Mouse (Mus musculus) liver, adult 2 months (tissue): ENCODE measurements around the gene Ece1. TPM values are rescaled to one million over a fixed set of nuclear protein-coding genes. Genes with fewer than 3 reads are reported as not detected.

Experiments
- DNase-seq: peaks from one replicate; pipeline ENCODE4 v3.0.0-alpha.2; 2011; ENCODE audit warnings: low read depth, low spot score; ENCODE audit errors: extremely low read depth
- H3K27ac ChIP-seq: fragments of 200-500 bp; replicated peaks from 2 replicates; pipeline ENCODE4 v1.5.1; 2012; ENCODE audit warnings: low read depth, mild to moderate bottlenecking, control low read depth, inconsistent platforms, low read length; ENCODE audit not compliant: insufficient read depth
- H3K27me3 ChIP-seq: fragments of 200-500 bp; 2 replicates; pipeline ENCODE4 v1.6.1; 2012; ENCODE audit warnings: mild to moderate bottlenecking, moderate library complexity, low read length, inconsistent platforms; ENCODE audit not compliant: control insufficient read depth, insufficient read depth
- H3K36me3 ChIP-seq: fragments of 200-500 bp; 2 replicates; pipeline ENCODE4 v1.6.1; 2012; ENCODE audit warnings: low read length, inconsistent platforms; ENCODE audit not compliant: control insufficient read depth, insufficient read depth
- H3K4me1 ChIP-seq: fragments of 200-500 bp; 2 replicates; pipeline ENCODE4 v1.6.1; 2011; ENCODE audit warnings: low read length; ENCODE audit not compliant: control insufficient read depth, insufficient read depth
- H3K4me3 ChIP-seq: fragments of 200-500 bp; 2 replicates; pipeline ENCODE4 v1.5.1; 2011; ENCODE audit warnings: low read depth, mild to moderate bottlenecking, control low read depth, low read length, moderate library complexity; ENCODE audit not compliant: insufficient read depth
- H3K79me2 ChIP-seq: fragments of 200-500 bp; 2 replicates; pipeline ENCODE4 v1.6.1; 2012; ENCODE audit warnings: inconsistent platforms, mild to moderate bottlenecking, low read length, moderate library complexity; ENCODE audit not compliant: control insufficient read depth, insufficient read depth
- H3K9ac ChIP-seq: fragments of 200-500 bp; 2 replicates; pipeline ENCODE4 v1.6.1; 2012; ENCODE audit warnings: low read depth, mild to moderate bottlenecking, control low read depth, inconsistent platforms, low read length
- CTCF ChIP-seq: fragments of 200-500 bp; IDR thresholded peaks from 2 replicates; pipeline ENCODE4 v1.5.1; 2011; ENCODE audit warnings: low read depth, low read length, control low read depth
- POLR2A ChIP-seq: fragments of 200-500 bp; IDR thresholded peaks from 2 replicates; pipeline ENCODE4 v1.6.1; 2011; ENCODE audit warnings: low read length, control low read depth; ENCODE audit not compliant: insufficient read depth; ENCODE audit errors: extremely low read depth
- WGBS: fragments of 180-500 bp; shearing (Covaris S2); methylation state at CpG from one replicate; pipeline ENCODE4 v1.1.7; 2018; 5-methylcytosine and 5-hydroxymethylcytosine counted together
- polyA plus RNA-seq: library from polyadenylated mRNA; depleted of rRNA; stranded (reverse); fragments of >200 nt; gene quantifications from 2 replicates; pipeline ENCODE4 v1.2.3, GENCODE M21; 2012
- total RNA-seq: library from RNA; depleted of rRNA; stranded (reverse); fragments of >200 nt; gene quantifications from 2 replicates; pipeline ENCODE4 v1.2.3, GENCODE M21; 2014

Ece1 gene
- total and polyA plus RNA-seq, 2 experiments, result 213 to 630 TPM

DNA sequence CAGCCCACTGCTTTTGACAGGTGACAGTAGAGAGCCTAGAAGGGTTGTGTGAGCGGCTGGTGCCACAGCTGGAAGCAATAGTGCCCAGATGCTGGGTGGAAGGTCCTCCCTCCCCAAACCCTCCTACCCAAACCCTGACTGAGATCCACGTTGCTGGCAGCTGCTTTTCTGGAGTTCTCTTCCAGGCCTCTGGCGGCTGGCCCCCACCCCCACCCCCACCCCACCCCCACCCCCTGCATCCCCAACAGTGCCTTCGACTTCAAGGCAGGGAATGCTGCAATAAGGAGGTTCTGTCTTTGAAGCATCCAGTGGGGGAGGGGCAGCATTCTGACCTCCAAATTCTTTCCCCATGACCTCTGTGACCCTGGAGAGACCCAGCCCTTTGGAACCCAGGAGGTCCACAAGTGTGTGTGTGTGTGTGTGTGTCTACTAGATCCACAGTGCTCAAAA is 15.4 kb downstream of the Ece1 start:
- Histone ChIP-seq H3K9ac (no peak overlapping the region), H3K4me3 (no peak overlapping the region), H3K79me2 (peaks cover 90% of the 10 kb centered on the region), H3K27me3 (no peaks in the 10 kb centered on the region), H3K4me1 (peaks cover 47% of the 10 kb centered on the region), H3K27ac (no peak overlapping the region), H3K36me3 (peaks cover 2% of the 10 kb centered on the region; the same call in 1 of the 2 replicates)
- DNase-seq, result no peak
- TF ChIP-seq POLR2A, result no peak
- no peak for TF ChIP-seq CTCF
- 38% methylated on average over 4 of the region's 4 CpGs for WGBS

DNA sequence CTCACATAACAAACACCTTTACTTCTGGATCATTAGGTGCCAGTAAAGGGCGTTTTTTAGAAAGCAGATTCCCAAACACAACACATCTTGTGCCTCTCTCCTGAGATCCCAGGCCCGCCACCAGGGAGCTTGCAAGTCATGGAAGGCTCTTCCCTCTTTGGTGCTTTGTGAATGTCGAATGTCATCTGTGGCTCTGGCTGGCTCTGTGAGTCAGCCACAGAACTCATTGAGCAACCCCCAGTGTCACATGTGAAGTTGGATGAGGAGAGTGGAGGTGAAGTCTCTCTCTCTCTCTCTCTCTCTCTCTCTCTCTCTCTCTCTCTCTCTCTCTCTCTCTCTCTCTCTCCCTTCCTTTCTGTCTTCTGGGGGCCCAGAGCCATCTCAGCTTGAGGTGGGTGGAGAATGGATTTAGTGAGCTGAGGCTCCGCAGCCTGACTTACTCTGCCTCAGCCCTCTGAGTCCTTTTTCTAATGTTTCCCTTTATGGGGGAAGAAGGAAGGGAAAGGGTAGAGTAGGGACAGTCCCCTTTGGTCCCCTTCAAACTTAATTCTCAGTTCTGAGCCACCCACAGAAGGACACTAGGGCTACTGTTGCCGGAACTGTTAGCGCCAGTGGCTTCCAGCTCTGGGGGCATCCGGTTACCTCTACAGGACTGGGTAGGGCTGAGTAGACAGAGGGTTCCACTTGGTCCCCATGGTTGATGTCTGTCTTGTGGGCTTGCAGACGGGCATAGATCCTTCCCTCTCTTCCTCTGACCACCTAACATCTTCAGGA is 17.5 kb downstream of the Ece1 start:
- Histone ChIP-seq H3K4me1 (peaks cover 32% of the 10 kb centered on the region), H3K27me3 (no peaks in the 10 kb centered on the region), H3K79me2 (peaks cover 89% of the 10 kb centered on the region), H3K9ac (no peak overlapping the region), H3K36me3 (peaks cover 3% of the 10 kb centered on the region; the same call in 1 of the 2 replicates), H3K4me3 (no peak overlapping the region), H3K27ac (no peak overlapping the region)
- no peak for TF ChIP-seq POLR2A
- TF ChIP-seq CTCF, result no peak
- 66% methylated on average over 8 of the region's 8 CpGs for WGBS
- peak; percentile 70 for DNase-seq

DNA sequence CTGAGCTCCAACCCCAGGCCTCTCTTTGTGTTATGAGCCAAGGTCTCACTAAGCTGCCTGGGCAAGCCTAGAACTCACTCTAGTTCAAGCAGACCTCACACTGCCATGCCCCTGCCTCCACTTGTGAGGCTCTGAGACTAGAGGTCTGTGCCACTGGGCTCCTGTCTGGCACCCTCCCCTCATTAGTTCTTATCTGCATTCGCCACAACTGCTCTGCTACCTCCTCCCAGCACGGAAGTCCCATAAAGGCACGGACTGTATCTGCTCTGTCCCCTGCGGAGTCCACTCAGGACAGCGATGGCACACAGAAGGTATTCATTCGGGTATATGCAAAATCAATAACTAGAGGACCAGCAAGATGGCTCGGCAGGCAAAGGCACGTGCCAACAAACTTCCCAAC is 19.4 kb downstream of the Ece1 start:
- TF ChIP-seq CTCF, result no peak
- no peak for TF ChIP-seq POLR2A
- Histone ChIP-seq H3K79me2 (peaks cover 87% of the 10 kb centered on the region), H3K36me3 (peaks cover 3% of the 10 kb centered on the region; the same call in 1 of the 2 replicates), H3K27me3 (no peaks in the 10 kb centered on the region), H3K9ac (no peak overlapping the region), H3K4me3 (no peak overlapping the region), H3K27ac (no peak overlapping the region), H3K4me1 (peaks cover 29% of the 10 kb centered on the region)
- DNase-seq, result no peak
- WGBS, result 83% methylated on average over 8 of the region's 8 CpGs

GRCm38 (mm10) chr4:137882663-137883062 is 20.6 kb downstream of the Ece1 start:
- Histone ChIP-seq H3K27me3 (no peaks in the 10 kb centered on the region), H3K27ac (no peak overlapping the region), H3K4me3 (no peak overlapping the region), H3K4me1 (peaks cover 29% of the 10 kb centered on the region), H3K36me3 (peaks cover 3% of the 10 kb centered on the region; the same call in 1 of the 2 replicates), H3K9ac (no peak overlapping the region), H3K79me2 (peaks cover 82% of the 10 kb centered on the region)
- 91% methylated on average over 9 of the region's 9 CpGs for WGBS
- no peak for TF ChIP-seq CTCF
- no peak for TF ChIP-seq POLR2A
- DNase-seq, result no peak

GRCm38 (mm10) chr4:137883513-137884150 is 21.6 kb downstream of the Ece1 start:
- no peak overlapping the region for H3K4me3 ChIP-seq
- WGBS, result 90% methylated on average over 8 of the region's 8 CpGs
- no peak overlapping the region for H3K27ac ChIP-seq
- TF ChIP-seq POLR2A (no peak), CTCF (no peak)
- H3K9ac ChIP-seq, result no peak overlapping the region
- peaks cover 3% of the 10 kb centered on the region; the same call in 1 of the 2 replicates for H3K36me3 ChIP-seq
- peaks cover 75% of the 10 kb centered on the region for H3K79me2 ChIP-seq
- no peaks in the 10 kb centered on the region for H3K27me3 ChIP-seq
- H3K4me1 ChIP-seq, result peaks cover 29% of the 10 kb centered on the region
- no peak for DNase-seq
